In genomic region chr2:30628374-30628773, GRCm38 (mm10) we compare ENCODE assay signal across 12 mouse cellular contexts. TPM values are rescaled to one million over a fixed set of nuclear protein-coding genes. Genes with fewer than 3 reads are reported as not detected.
DNase-seq lines count a peak whose midpoint lies in the region; ATAC-seq lines count a peak whose summit lies in the region.
"Had no signal": no experiment of that assay in that cellular context is flagged by ENCODE, and none has a peak within 500 bp of the region (broad histone marks: within the 10 kb centered on the region; RNA-seq: fewer than 3 reads in every experiment).

No protein-coding gene starts in this region.

- H3K36me3 ChIP-seq in lung, embryonic 16.5 days (ENCODE audit: control insufficient read depth, insufficient read depth, low read length) = no peaks in the 10 kb centered on the region
- no peaks in the 10 kb centered on the region for H3K36me3 ChIP-seq in forebrain, embryonic 14.5 days (ENCODE audit: control insufficient read depth, insufficient read depth, low read length)

- H3K27ac ChIP-seq in lung, embryonic 16.5 days (ENCODE audit: low read length) = no peak overlapping the region
- H3K27ac ChIP-seq in forebrain, embryonic 14.5 days (ENCODE audit: low read depth, low read length) = peak overlapping the region; percentile 83; the same call in 1 of the 2 replicates

- H3K9ac ChIP-seq in lung, embryonic 16.5 days (ENCODE audit: low read length) = no peak overlapping the region
- no peak overlapping the region for H3K9ac ChIP-seq in forebrain, embryonic 14.5 days (ENCODE audit: low read length)

- no peaks in the 10 kb centered on the region for H3K27me3 ChIP-seq in lung, embryonic 16.5 days (ENCODE audit: control insufficient read depth, insufficient read depth, low read depth, low read length)
- no peaks in the 10 kb centered on the region for H3K27me3 ChIP-seq in forebrain, embryonic 14.5 days (replicated peaks; ENCODE audit: control insufficient read depth, insufficient read depth, low read length)

- H3K9me3 ChIP-seq in lung, embryonic 16.5 days (ENCODE audit: control insufficient read depth, low read length) = no peaks in the 10 kb centered on the region
- H3K9me3 ChIP-seq in forebrain, embryonic 14.5 days (replicated peaks; ENCODE audit: control insufficient read depth, low read length) = no peaks in the 10 kb centered on the region

- peaks cover 3% of the 10 kb centered on the region; the same call in 1 of the 2 replicates for H3K4me1 ChIP-seq in lung, embryonic 16.5 days (replicated peaks; ENCODE audit: control insufficient read depth, insufficient read depth, low read length)
- H3K4me1 ChIP-seq in forebrain, embryonic 14.5 days (ENCODE audit: control insufficient read depth, insufficient read depth, low read length) = peaks cover 12% of the 10 kb centered on the region; the same call in 1 of the 2 replicates

- WGBS in lung, embryonic 16.5 days = 75% methylated on average over 17 of the region's 17 CpGs
- 91% methylated on average over 17 of the region's 17 CpGs for WGBS in forebrain, embryonic 14.5 days

- ATAC-seq in lung, embryonic 16.5 days (ENCODE audit: low read depth) = peak; percentile 47; the same call in 1 of the 2 replicates
- no peak for ATAC-seq in forebrain, embryonic 14.5 days
- ATAC-seq in CD4-positive, CD25-positive, alpha-beta regulatory T cell, adult 4 months = no peak
- ATAC-seq: intestine, embryonic 16.5 days had no signal

- DNase-seq in lung, postnatal 25 days (ENCODE audit: low spot score) = no peak
- no peak for DNase-seq in forebrain, embryonic 14.5 days (ENCODE audit: low spot score)
- DNase-seq in lung, postnatal 10 days = peak; percentile 67
- no peak for DNase-seq in thymus, postnatal 0 days (ENCODE audit: low spot score)
- DNase-seq in embryo, embryonic 10.5 days (ENCODE audit: low spot score) = no peak
- DNase-seq: gastrocnemius, postnatal 25 days; kidney, postnatal 4 days had no signal

- no peak overlapping the region for H3K4me2 ChIP-seq in lung, embryonic 16.5 days (ENCODE audit: low read depth, low read length)
- H3K4me2 ChIP-seq in forebrain, embryonic 14.5 days (ENCODE audit: low read length) = no peak overlapping the region
- H3K4me2 ChIP-seq: liver, embryonic 11.5 days had no signal

- H3K4me3 ChIP-seq in lung, embryonic 16.5 days (ENCODE audit: low read length) = no peak overlapping the region
- no peak overlapping the region for H3K4me3 ChIP-seq in forebrain, embryonic 14.5 days (ENCODE audit: low read depth, low read length)

RNA-seq across cellular contexts. Expression of gene Cstad, which starts 33.5 kb away (rescaled TPM):
- polyA plus RNA-seq in lung, embryonic 16.5 days (2015; fragmentation: Nextera tagmentation; extraction: Ambion mirVana) = 0.69 and 1.6 TPM in 2 replicates
- 0.64 and 1.2 TPM in 2 replicates for polyA plus RNA-seq in forebrain, embryonic 14.5 days (2014; fragmentation: Nextera tagmentation; extraction: Ambion mirVana)
- 1.2 and 1.3 TPM in 2 replicates for polyA plus RNA-seq in thymus, postnatal 0 days (2015; fragmentation: Nextera tagmentation; extraction: Ambion mirVana)
- 1 to 10 TPM; 2.0 to 5.4 TPM for polyA plus RNA-seq in CD4-positive, CD25-positive, alpha-beta regulatory T cell, adult 4 months (2017; shearing (Covaris generic))
- polyA plus RNA-seq: liver, embryonic 11.5 days; small intestine, adult 2 months had no signal
